In the genomic region with DNA sequence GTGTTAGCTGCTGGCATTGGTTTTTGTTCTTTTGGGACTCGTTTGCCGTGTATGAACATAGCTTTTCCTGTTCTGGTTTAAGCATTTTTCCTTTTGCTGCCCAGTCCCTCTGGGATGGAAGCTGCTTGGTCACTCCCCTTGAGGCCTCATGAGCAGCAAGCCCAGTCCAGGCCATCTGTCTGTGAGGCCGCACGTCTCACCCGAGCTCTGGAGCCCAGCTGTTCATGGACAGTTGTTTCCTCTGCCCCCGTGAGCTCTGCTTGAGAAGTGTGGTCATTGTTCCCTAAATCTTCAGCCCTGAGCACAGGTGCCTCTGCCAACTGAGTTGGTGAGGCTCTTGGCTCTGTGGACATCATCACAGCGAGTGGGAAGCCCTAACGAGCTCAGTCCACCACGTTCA, we compare ENCODE assay signal across 15 mouse cellular contexts. TPM values are rescaled to one million over a fixed set of nuclear protein-coding genes. Genes with fewer than 3 reads are reported as not detected.
DNase-seq lines count a peak whose midpoint lies in the region; ATAC-seq lines count a peak whose summit lies in the region.
"Had no signal": no experiment of that assay in that cellular context is flagged by ENCODE, and none has a peak within 500 bp of the region (broad histone marks: within the 10 kb centered on the region; RNA-seq: fewer than 3 reads in every experiment).

No protein-coding gene starts in this region.

- DNase-seq in heart, embryonic 10.5 days (ENCODE audit: low spot score), result no peak
- no peak for DNase-seq in embryonic facial prominence, embryonic 10.5 days (ENCODE audit: low spot score)
- peak; percentile 37 for DNase-seq in mesoderm, embryonic 11.5 days (ENCODE audit: low read depth, low spot score)
- no peak for DNase-seq in right cerebral cortex, postnatal 36 days (ENCODE audit: low spot score in 2 of 2)
- no peak for DNase-seq in layer of hippocampus, postnatal 10 days (ENCODE audit: low spot score in 2 of 2)
- DNase-seq in ovary, postnatal 36 days (ENCODE audit: low spot score), result no peak
- DNase-seq: adrenal gland, postnatal 25 days; kidney, adult 2 months; layer of hippocampus, postnatal 36 days; right cerebral cortex, postnatal 4 days had no signal

- H3K36me3 ChIP-seq in heart, embryonic 10.5 days, result peaks cover 20% of the 10 kb centered on the region; the same call in 1 of the 2 replicates
- H3K36me3 ChIP-seq in heart, embryonic 11.5 days (ENCODE audit: control insufficient read depth, insufficient read depth, low read length), result no peaks in the 10 kb centered on the region
- peaks cover 44% of the 10 kb centered on the region for H3K36me3 ChIP-seq in embryonic facial prominence, embryonic 10.5 days (replicated peaks)
- no peaks in the 10 kb centered on the region for H3K36me3 ChIP-seq in forebrain, embryonic 16.5 days (ENCODE audit: control insufficient read depth, insufficient read depth)

- H3K4me3 ChIP-seq in heart, embryonic 10.5 days, result no peak overlapping the region
- H3K4me3 ChIP-seq in heart, embryonic 11.5 days (ENCODE audit: low read depth, low read length), result no peak overlapping the region
- H3K4me3 ChIP-seq in embryonic facial prominence, embryonic 10.5 days, result no peak overlapping the region
- no peak overlapping the region for H3K4me3 ChIP-seq in forebrain, embryonic 16.5 days (replicated peaks; ENCODE audit: low read length)
- H3K4me3 ChIP-seq: erythroblast, embryonic 14.5 days had no signal

- peaks cover 64% of the 10 kb centered on the region for H3K4me1 ChIP-seq in heart, embryonic 10.5 days
- H3K4me1 ChIP-seq in heart, embryonic 11.5 days (ENCODE audit: control insufficient read depth, insufficient read depth, low read length), result peaks cover 47% of the 10 kb centered on the region
- H3K4me1 ChIP-seq in embryonic facial prominence, embryonic 10.5 days, result peaks cover 24% of the 10 kb centered on the region
- peaks cover 28% of the 10 kb centered on the region for H3K4me1 ChIP-seq in forebrain, embryonic 16.5 days (replicated peaks; ENCODE audit: control insufficient read depth, insufficient read depth, low read length)

- H3K9ac ChIP-seq in heart, embryonic 11.5 days (ENCODE audit: low read depth, low read length), result no peak overlapping the region
- no peak overlapping the region for H3K9ac ChIP-seq in forebrain, embryonic 16.5 days (replicated peaks; ENCODE audit: low read depth, low read length)

- no peak overlapping the region for H3K4me2 ChIP-seq in heart, embryonic 11.5 days
- no peak overlapping the region for H3K4me2 ChIP-seq in forebrain, embryonic 16.5 days (ENCODE audit: low read length)

- ATAC-seq in heart, embryonic 11.5 days (replicated peaks; ENCODE audit: insufficient number of reproducible peaks, low FRiP score, low TSS enrichment), result no peak
- no peak for ATAC-seq in forebrain, embryonic 16.5 days

- WGBS in heart, embryonic 10.5 days, result 85% methylated on average over 9 of the region's 9 CpGs
- 81% methylated on average over 9 of the region's 9 CpGs for WGBS in heart, embryonic 11.5 days (ENCODE audit: insufficient replicate concordance)
- 80% methylated on average over 9 of the region's 9 CpGs for WGBS in embryonic facial prominence, embryonic 10.5 days
- 50% methylated on average over 9 of the region's 9 CpGs for WGBS in forebrain, embryonic 16.5 days

- H3K9me3 ChIP-seq in heart, embryonic 10.5 days, result no peaks in the 10 kb centered on the region
- no peaks in the 10 kb centered on the region for H3K9me3 ChIP-seq in heart, embryonic 11.5 days (replicated peaks; ENCODE audit: control insufficient read depth, low read length)
- H3K9me3 ChIP-seq in embryonic facial prominence, embryonic 10.5 days, result no peaks in the 10 kb centered on the region
- H3K9me3 ChIP-seq in forebrain, embryonic 16.5 days (ENCODE audit: control insufficient read depth, low read length), result no peaks in the 10 kb centered on the region

- no peaks in the 10 kb centered on the region for H3K27me3 ChIP-seq in heart, embryonic 10.5 days (ENCODE audit: insufficient read depth, poor library complexity, severe bottlenecking)
- H3K27me3 ChIP-seq in heart, embryonic 11.5 days (ENCODE audit: control insufficient read depth, insufficient read depth, low read length), result no peaks in the 10 kb centered on the region
- no peaks in the 10 kb centered on the region for H3K27me3 ChIP-seq in embryonic facial prominence, embryonic 10.5 days (replicated peaks; ENCODE audit: low read depth, poor library complexity, severe bottlenecking)
- H3K27me3 ChIP-seq in forebrain, embryonic 16.5 days (replicated peaks; ENCODE audit: control insufficient read depth, insufficient read depth, low read length), result no peaks in the 10 kb centered on the region

- peak overlapping the region; percentile 72; the same call in 1 of the 2 replicates for H3K27ac ChIP-seq in heart, embryonic 10.5 days
- H3K27ac ChIP-seq in heart, embryonic 11.5 days (ENCODE audit: low read depth, low read length), result no peak overlapping the region
- peak overlapping the region; percentile 19; the same call in 1 of the 2 replicates for H3K27ac ChIP-seq in embryonic facial prominence, embryonic 10.5 days (replicated peaks)
- 0 out of 2 replicates have a peak overlapping the region, but pooled peaks have one; percentile 3 for H3K27ac ChIP-seq in forebrain, embryonic 16.5 days (ENCODE audit: low read length)

RNA-seq across cellular contexts. Expression of a gene that starts 14.6 kb away (rescaled TPM):
- 11.7 TPM in 2 replicates for polyA plus RNA-seq in heart, embryonic 10.5 days (2016; fragmentation: Nextera tagmentation; extraction: Ambion mirVana)
- polyA plus RNA-seq in heart, embryonic 11.5 days (2014; fragmentation: Nextera tagmentation; extraction: Ambion mirVana), result 7.3 and 11.3 TPM in 2 replicates
- 13.7 and 14.3 TPM in 2 replicates for polyA plus RNA-seq in embryonic facial prominence, embryonic 10.5 days (2016; fragmentation: Nextera tagmentation; extraction: Ambion mirVana)
- 21.7 and 23.2 TPM in 2 replicates for polyA plus RNA-seq in forebrain, embryonic 16.5 days (2015; fragmentation: Nextera tagmentation; extraction: Ambion mirVana)
- 100 to 1,000 TPM; 129 to 132 TPM for total RNA-seq in layer of hippocampus, postnatal 10 days (2021)

RNA-seq across cellular contexts. Expression of a gene that starts 28.4 kb away (rescaled TPM):
- 35.3 and 41.5 TPM in 2 replicates for polyA plus RNA-seq in heart, embryonic 10.5 days (2016; fragmentation: Nextera tagmentation; extraction: Ambion mirVana)
- polyA plus RNA-seq in heart, embryonic 11.5 days (2014; fragmentation: Nextera tagmentation; extraction: Ambion mirVana), result 33.7 and 39.5 TPM in 2 replicates
- 59.8 and 60.9 TPM in 2 replicates for polyA plus RNA-seq in embryonic facial prominence, embryonic 10.5 days (2016; fragmentation: Nextera tagmentation; extraction: Ambion mirVana)
- 60.8 and 64.6 TPM in 2 replicates for polyA plus RNA-seq in forebrain, embryonic 16.5 days (2015; fragmentation: Nextera tagmentation; extraction: Ambion mirVana)
- total RNA-seq in layer of hippocampus, postnatal 10 days (2021), result 10 to 100 TPM; 55.7 to 66.6 TPM

RNA-seq across cellular contexts. Expression of a gene that starts 45.4 kb away (rescaled TPM):
- not detected in 2 replicates for polyA plus RNA-seq in heart, embryonic 10.5 days (2016; fragmentation: Nextera tagmentation; extraction: Ambion mirVana)
- 0.16 TPM in 1 of 2 replicates, not detected in the other for polyA plus RNA-seq in heart, embryonic 11.5 days (2014; fragmentation: Nextera tagmentation; extraction: Ambion mirVana)
- polyA plus RNA-seq in embryonic facial prominence, embryonic 10.5 days (2016; fragmentation: Nextera tagmentation; extraction: Ambion mirVana), result not detected in 2 replicates
- polyA plus RNA-seq in forebrain, embryonic 16.5 days (2015; fragmentation: Nextera tagmentation; extraction: Ambion mirVana), result not detected in 2 replicates
- under 1 TPM; 0.45 to 0.64 TPM for total RNA-seq in layer of hippocampus, postnatal 10 days (2021)
- polyA plus RNA-seq: erythroblast, embryonic 14.5 days; heart, embryonic 14.5 days; lung, postnatal 0 days had no signal

RNA-seq across cellular contexts. Expression of a gene that starts 52.6 kb away (rescaled TPM):
- 22.3 and 23.6 TPM in 2 replicates for polyA plus RNA-seq in heart, embryonic 10.5 days (2016; fragmentation: Nextera tagmentation; extraction: Ambion mirVana)
- polyA plus RNA-seq in heart, embryonic 11.5 days (2014; fragmentation: Nextera tagmentation; extraction: Ambion mirVana), result 18.9 and 22.5 TPM in 2 replicates
- 22.3 and 23.0 TPM in 2 replicates for polyA plus RNA-seq in embryonic facial prominence, embryonic 10.5 days (2016; fragmentation: Nextera tagmentation; extraction: Ambion mirVana)
- 41.4 and 49.7 TPM in 2 replicates for polyA plus RNA-seq in forebrain, embryonic 16.5 days (2015; fragmentation: Nextera tagmentation; extraction: Ambion mirVana)
- total RNA-seq in layer of hippocampus, postnatal 10 days (2021), result 10 to 100 TPM; 52.1 to 57.5 TPM
